Mouse (Mus musculus): ENCODE data around the gene Gm42420.

Gm42420 gene

DNA sequence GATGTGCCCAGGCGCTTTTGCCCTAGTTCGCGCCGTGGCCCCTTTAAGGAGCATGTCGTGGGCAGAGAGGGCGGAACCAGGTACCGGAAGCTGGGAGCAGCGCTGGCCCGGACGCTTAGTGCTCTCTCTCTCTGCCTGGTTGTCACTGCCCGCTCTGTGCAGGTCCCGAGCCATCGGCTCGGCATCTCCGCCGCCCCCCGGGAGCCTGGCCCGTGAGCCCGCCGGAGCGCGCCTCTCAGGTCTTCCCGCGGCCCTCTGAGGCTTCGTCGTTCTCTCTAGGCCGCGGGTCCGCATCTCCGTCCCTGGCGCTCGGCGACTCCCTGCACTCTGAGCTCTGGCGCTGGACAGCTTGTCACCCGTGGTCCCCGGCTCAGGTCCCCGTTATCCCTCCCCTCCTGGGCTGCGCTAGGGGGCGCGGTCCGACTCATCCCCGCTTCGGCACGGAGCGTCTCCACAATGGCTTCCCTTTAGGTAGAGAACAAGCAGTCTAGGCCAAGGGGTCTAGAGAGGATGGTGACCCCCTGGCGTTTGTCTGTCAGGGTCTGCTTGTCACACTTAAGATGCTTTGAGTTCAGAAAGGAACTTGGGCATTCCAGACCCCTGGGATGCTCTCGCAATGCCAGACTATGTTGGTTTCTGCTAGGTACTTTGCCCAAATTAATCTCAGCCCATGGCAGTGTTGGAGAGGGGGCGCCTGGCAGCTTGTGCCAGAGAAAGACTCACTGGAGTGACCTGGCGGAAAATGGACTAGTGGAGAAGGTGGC is 11.6 kb upstream of the Gm42420 start, which contains the start of gene Adck2:
Adck2 (plus strand) TSS at position 83 of the 764 bp plus-strand sequence.
- in situ Hi-C loops (cut with MboI): no loop called here

- in situ Hi-C loops (cut with MboI): no loop called here
Measured at GRCm38 (mm10) chr6:39574555-39574869, 11.0 kb upstream of the Gm42420 start.

GRCm38 (mm10) chr6:39574951-39575350 is 10.6 kb upstream of the Gm42420 start:
- in situ Hi-C loops (cut with MboI): no loop called here

DNA sequence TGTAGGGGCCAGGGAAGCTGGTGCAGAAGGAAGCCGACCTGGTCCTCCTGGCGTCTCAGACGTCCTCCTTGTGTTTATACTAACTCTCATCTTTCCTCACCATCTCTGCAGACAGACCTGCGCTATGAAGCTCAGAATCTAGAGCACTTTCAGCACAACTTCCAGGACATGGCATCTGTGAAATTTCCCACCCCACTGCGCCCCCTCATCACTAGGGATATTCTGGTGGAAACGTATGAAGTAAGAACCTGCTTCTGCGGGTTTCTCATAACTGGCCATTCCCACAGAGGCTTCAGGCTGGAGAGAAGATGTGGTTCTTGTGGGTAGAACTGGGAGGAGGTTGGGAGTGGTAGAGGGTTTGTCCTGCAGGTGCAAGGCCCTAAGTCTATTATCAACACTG is 6.0 kb upstream of the Gm42420 start:
- in situ Hi-C loops (cut with MboI): no loop called here

DNA sequence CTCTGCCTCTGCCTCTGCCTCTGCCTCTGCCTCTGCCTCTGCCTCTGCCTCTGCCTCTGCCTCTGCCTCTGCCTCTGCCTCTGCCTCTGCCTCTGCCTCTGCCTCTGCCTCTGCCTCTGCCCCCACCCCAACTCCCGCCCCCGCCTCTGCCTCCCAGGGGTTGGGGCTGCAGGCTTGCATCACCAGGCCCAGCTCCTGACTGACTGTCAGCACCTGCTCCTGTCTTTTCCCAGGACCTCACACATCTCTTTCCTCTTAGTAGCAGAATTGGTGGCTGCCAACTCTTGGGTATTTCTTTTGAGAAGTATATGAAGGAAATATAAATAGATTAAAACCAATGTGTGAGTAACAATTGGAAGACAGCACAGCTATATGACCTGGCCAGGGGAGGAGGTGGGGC is 5.0 kb upstream of the Gm42420 start:
- in situ Hi-C loops (cut with MboI): no loop called here

GRCm38 (mm10) chr6:39581087-39581784 is 4.3 kb upstream of the Gm42420 start:
- in situ Hi-C loops (cut with MboI): no loop called here

DNA sequence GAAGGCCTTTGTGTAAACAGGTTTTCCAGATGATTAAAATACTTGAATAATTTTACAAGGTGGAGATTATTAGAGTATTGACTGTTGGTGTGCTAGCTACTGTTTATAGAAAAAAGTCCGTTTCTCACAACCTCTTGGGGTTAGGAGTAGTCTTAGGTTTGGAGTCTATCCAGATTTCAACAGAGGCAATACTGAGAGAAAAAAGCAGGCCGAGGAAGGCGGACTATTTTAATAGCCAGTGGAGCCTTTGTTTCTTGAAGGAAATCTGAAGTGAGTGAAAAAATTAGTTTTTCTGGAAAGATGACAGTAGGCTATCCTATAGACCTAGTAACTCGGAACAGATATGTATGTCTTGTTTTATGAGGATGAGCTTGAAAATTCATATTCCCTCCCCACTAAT is 5.9 kb downstream of the Gm42420 start:
- in situ Hi-C loops (cut with MboI): no loop called here

DNA sequence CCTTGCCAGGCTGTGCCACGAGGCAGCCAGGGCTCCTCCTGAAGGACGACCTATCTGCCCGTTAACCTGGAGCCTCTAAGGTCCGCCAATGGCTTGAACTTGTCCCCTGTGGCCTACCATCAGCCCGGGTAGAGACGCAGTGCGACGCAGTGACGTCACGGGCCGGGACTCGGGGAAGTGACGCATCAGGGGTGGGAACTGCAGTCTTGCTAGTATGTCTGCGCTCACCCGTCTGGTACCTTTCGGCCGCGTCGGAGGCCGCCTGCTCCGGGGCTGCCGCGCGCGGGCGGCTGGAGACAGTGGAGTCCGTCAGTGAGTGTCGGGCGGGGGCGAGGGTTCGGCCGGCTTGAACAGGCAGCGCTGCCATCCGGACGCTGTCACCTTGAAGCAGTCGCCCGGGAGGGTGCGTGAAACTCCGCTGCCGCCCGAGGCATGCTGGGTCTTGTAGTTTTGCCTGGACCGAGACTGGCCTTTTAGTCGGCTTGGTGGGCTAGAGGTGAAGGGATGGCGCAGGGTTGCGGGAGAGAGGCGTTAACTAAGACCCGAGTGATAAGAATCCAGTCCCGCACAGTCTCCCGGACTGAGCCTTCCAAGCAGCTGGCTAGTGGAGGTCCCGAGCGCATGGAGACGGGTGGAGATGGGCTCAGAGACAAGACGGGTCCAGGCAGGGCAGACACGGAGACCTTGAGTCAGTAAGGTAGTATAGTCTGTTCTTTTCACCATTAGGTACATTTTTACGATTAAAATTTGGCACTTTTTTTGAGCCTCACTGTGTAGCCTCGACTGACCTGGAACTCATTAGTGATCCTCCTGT is 7.1 kb downstream of the Gm42420 start, which contains the start of gene Ndufb2:
Ndufb2 (plus strand) TSS at position 174 of the 814 bp plus-strand sequence.
- in situ Hi-C loops (cut with MboI): no loop called here

- in situ Hi-C loops (cut with MboI): no loop called here
Measured at GRCm38 (mm10) chr6:39600851-39601250, 15.3 kb downstream of the Gm42420 start.

GRCm38 (mm10) chr6:39601828-39602227 is 16.3 kb downstream of the Gm42420 start:
- in situ Hi-C loops (cut with MboI): no loop called here

DNA sequence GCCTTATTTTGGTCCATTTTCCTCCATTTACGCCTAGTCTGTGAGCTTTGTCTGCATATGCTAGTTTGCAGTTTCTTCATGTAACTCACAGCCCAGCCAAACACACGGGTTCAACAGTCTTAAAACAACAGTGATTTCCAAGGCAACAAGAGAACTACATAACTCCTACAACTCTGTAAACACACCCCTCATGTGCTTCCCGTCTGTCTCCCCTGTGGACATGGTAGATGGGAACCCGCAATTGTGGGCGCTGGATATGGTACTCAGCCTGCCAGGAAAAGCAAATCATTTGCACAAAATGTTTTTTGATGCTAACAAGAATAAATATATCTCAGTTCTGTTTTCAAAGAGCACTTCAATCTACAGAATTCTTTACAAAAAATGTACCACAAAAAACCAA is 19.0 kb downstream of the Gm42420 start:
- in situ Hi-C loops (cut with MboI): no loop called here

DNA sequence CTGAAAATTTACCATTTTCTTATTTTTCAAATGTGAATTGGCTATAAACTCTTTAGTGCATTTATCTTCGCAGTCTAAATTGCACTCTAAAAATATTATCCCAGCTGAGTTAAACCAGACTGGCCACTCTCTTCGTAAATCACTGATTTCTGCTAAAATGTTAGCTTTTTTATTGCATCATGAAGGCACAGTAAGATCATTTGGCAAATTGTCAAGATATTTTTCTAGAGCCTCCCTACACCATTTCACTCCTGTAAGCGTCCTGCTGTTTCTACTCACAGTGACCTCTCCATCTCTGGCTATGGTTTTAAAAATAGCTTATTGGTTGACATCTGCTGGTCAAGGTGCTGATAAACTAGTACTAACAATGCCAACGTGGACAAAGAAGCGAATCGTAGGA is 20.5 kb downstream of the Gm42420 start:
- in situ Hi-C loops (cut with MboI): no loop called here

GRCm38 (mm10) chr6:39606862-39607261 is 21.3 kb downstream of the Gm42420 start:
- in situ Hi-C loops (cut with MboI): no loop called here

DNA sequence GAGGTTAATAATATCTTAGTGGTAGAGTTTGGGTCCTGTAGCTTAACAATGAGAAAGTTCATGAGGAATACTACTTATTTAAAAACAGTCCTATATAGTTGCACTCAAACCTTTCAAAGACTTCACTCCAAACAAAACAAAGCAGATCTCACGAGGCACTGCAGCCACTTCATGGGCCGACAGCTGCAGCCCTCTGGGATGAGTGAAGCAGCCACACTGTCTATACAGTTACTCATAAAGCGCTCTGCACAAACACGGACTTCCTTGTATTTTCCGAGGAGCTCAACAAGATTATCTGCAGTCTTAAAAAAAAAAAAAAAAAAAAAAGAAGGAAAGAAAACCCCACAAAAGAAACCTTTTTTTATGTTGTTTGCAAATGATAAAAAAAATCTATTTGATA is 21.8 kb downstream of the Gm42420 start:
- in situ Hi-C loops (cut with MboI): no loop called here

DNA sequence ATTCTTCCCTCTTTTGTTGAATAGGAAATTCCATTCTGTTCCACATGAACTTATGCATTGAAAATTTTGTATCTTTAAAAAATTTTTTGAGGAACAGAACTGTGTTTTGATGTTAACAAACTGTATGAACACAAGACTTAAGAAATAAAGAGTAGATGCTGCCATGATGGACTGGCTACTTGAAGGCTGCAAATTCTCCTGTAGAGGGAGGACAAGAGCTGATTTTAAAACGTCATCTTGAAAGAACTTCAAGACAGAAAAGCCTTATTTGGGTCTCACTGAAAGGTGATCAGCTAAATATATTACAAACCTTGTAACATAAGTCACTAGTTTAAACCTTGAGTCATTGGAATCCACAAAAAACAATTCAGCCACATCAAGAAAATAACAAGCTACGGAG is 24.7 kb downstream of the Gm42420 start:
- in situ Hi-C loops (cut with MboI): no loop called here

- in situ Hi-C loops (cut with MboI): no loop called here
Measured at GRCm38 (mm10) chr6:39611296-39611695, 25.7 kb downstream of the Gm42420 start.
